ENCODE assay signal across 14 mouse cellular contexts in the genomic region with DNA sequence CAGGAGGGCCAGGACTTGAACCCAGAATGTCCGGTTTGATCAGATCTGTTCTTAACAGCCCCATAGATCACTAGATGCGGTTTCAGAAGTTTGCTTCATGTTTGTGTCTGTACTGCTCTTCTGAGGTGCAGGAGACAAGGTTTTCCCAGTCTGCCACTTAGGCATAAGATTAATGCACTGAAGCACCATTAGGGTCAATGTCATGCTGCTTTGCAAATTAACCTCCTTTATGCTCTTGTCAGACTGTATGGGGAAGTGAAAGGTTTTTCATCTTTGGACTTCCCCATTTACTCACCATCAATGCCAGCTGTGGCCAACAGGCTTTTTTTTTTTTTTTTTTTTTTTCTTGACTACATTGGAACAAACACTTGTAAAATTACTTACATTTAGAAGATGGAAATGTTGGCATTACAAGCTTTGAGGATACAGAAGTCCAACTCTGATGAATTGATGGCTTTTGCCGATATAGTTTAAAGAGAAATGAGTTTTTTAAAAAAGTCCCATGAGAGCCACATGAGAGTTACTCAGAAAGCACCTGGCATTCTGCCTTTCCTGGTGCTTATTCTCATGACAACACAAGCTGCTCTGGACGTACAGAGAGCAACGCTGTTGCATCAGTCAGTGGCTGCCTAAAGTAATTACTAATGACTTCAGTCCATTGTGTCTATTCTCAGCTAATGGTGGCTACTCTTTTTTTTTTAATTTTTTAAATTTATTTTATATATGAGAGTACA.
DNase-seq lines count a peak whose midpoint lies in the region; ATAC-seq and TF ChIP-seq lines count a peak whose summit lies in the region.
"Had no signal": no experiment of that assay in that cellular context is flagged by ENCODE, and none has a peak within 500 bp of the region (broad histone marks: within the 10 kb centered on the region; RNA-seq: fewer than 3 reads in every experiment).

No protein-coding gene starts in this region.

- peak; percentile 68 for ATAC-seq in liver, postnatal 0 days
- ATAC-seq in liver, embryonic 12.5 days, result no peak
- ATAC-seq in midbrain, embryonic 15.5 days (replicated peaks), result no peak
- ATAC-seq: hindbrain, postnatal 0 days had no signal

- H3K4me1 ChIP-seq in liver, postnatal 0 days (ENCODE audit: insufficient read depth), result no peaks in the 10 kb centered on the region
- H3K4me1 ChIP-seq in liver, embryonic 12.5 days, result no peaks in the 10 kb centered on the region
- H3K4me1 ChIP-seq in midbrain, embryonic 15.5 days, result no peaks in the 10 kb centered on the region
- H3K4me1 ChIP-seq: heart, embryonic 13.5 days; kidney, embryonic 15.5 days; limb, embryonic 12.5 days had no signal

- H3K27me3 ChIP-seq in liver, postnatal 0 days (ENCODE audit: insufficient read depth, low read length), result no peaks in the 10 kb centered on the region
- H3K27me3 ChIP-seq in liver, embryonic 12.5 days (replicated peaks), result no peaks in the 10 kb centered on the region
- no peaks in the 10 kb centered on the region for H3K27me3 ChIP-seq in midbrain, embryonic 15.5 days (replicated peaks)
- H3K27me3 ChIP-seq: heart, embryonic 13.5 days; kidney, embryonic 15.5 days; limb, embryonic 12.5 days had no signal

- H3K36me3 ChIP-seq in liver, postnatal 0 days (replicated peaks; ENCODE audit: insufficient read depth, low read length), result no peaks in the 10 kb centered on the region
- no peaks in the 10 kb centered on the region for H3K36me3 ChIP-seq in liver, embryonic 12.5 days
- no peaks in the 10 kb centered on the region for H3K36me3 ChIP-seq in midbrain, embryonic 15.5 days (replicated peaks)
- H3K36me3 ChIP-seq: heart, embryonic 13.5 days; kidney, embryonic 15.5 days; limb, embryonic 12.5 days had no signal

- TF ChIP-seq CTCF in liver, postnatal 0 days (IDR thresholded peaks at IDR 0.05; ENCODE audit: low read depth), result no peak

- DNase-seq in adrenal gland, adult 2 months, result peak; percentile 4
- no peak for DNase-seq in adrenal gland, adult 18-20 months (ENCODE audit: low spot score in 2 of 2)
- no peak for DNase-seq in liver, postnatal 0 days
- peak; percentile 18 for DNase-seq in c-Kit-positive CD71-negative TER-119-negative erythroid progenitor cells, embryonic 14.5 days (ENCODE audit: low read depth)
- peak; percentile 2 for DNase-seq in naive thymus-derived CD4-positive, alpha-beta T cell, adult 2 months (ENCODE audit: low read depth)
- DNase-seq in layer of hippocampus, adult 18-20 months (ENCODE audit: low spot score in 2 of 2), result no peak
- DNase-seq: gastrocnemius, adult 2 months; lung, postnatal 14 days had no signal

- H3K27ac ChIP-seq in liver, postnatal 0 days (ENCODE audit: low read depth), result peak overlapping the region; percentile 24; the same call in 1 of the 2 replicates
- no peak overlapping the region for H3K27ac ChIP-seq in liver, embryonic 12.5 days
- H3K27ac ChIP-seq in midbrain, embryonic 15.5 days, result no peak overlapping the region
- H3K27ac ChIP-seq: gastrocnemius, adult 2 months; heart, embryonic 13.5 days; hindbrain, postnatal 0 days; kidney, embryonic 15.5 days; limb, embryonic 12.5 days had no signal

- no peak overlapping the region for H3K9ac ChIP-seq in liver, postnatal 0 days (replicated peaks)
- no peak overlapping the region for H3K9ac ChIP-seq in liver, embryonic 12.5 days
- H3K9ac ChIP-seq in midbrain, embryonic 15.5 days, result no peak overlapping the region
- H3K9ac ChIP-seq: heart, embryonic 13.5 days; kidney, embryonic 15.5 days; limb, embryonic 12.5 days had no signal

- H3K9me3 ChIP-seq in liver, postnatal 0 days (ENCODE audit: low read length), result no peaks in the 10 kb centered on the region
- no peaks in the 10 kb centered on the region for H3K9me3 ChIP-seq in liver, embryonic 12.5 days (replicated peaks)
- H3K9me3 ChIP-seq in midbrain, embryonic 15.5 days, result no peaks in the 10 kb centered on the region
- H3K9me3 ChIP-seq: heart, embryonic 13.5 days; kidney, embryonic 15.5 days; limb, embryonic 12.5 days had no signal

- H3K4me3 ChIP-seq in liver, postnatal 0 days (ENCODE audit: low read depth, low read length), result no peak overlapping the region
- no peak overlapping the region for H3K4me3 ChIP-seq in liver, embryonic 12.5 days
- H3K4me3 ChIP-seq in midbrain, embryonic 15.5 days, result no peak overlapping the region
- H3K4me3 ChIP-seq: gastrocnemius, adult 2 months; heart, embryonic 13.5 days; kidney, embryonic 15.5 days; limb, embryonic 12.5 days had no signal

- WGBS in liver, postnatal 0 days (ENCODE audit: insufficient replicate concordance), result 54% methylated on average over 5 of the region's 5 CpGs
- 63% methylated on average over 5 of the region's 5 CpGs for WGBS in liver, embryonic 12.5 days (ENCODE audit: insufficient replicate concordance)
- 74% methylated on average over 5 of the region's 5 CpGs for WGBS in midbrain, embryonic 15.5 days

- no peak for TF ChIP-seq EP300 in liver, postnatal 0 days (IDR thresholded peaks at IDR 0.05; ENCODE audit: low read depth)

- H3K4me2 ChIP-seq in liver, postnatal 0 days (ENCODE audit: low read depth, low read length), result no peak overlapping the region
- H3K4me2 ChIP-seq in liver, embryonic 12.5 days, result no peak overlapping the region
- H3K4me2 ChIP-seq in midbrain, embryonic 15.5 days, result no peak overlapping the region
- H3K4me2 ChIP-seq: heart, embryonic 13.5 days; kidney, embryonic 15.5 days; limb, embryonic 12.5 days had no signal

Comparison
In these comparisons a context has a peak if more than half of its experiments do, and no peak if none do; other contexts are left out.
1. DNase-seq: peak in adrenal gland, adult 2 months (single experiment), c-Kit-positive CD71-negative TER-119-negative erythroid progenitor cells, embryonic 14.5 days (single experiment) and naive thymus-derived CD4-positive, alpha-beta T cell, adult 2 months (single experiment); none in adrenal gland, adult 18-20 months (0 of 2), liver, postnatal 0 days (single experiment) and layer of hippocampus, adult 18-20 months (0 of 2).